Mouse (Mus musculus) limb, embryonic 10.5 days (tissue): ENCODE measurements around the gene Cercam. TPM values are rescaled to one million over a fixed set of nuclear protein-coding genes. Genes with fewer than 3 reads are reported as not detected.

ENCODE experiments used
- DNase-seq: peaks from one replicate; pipeline ENCODE4 v3.0.0-alpha.2; 2017; ENCODE audit warnings: low spot score
- H3K27ac ChIP-seq: fragments of 300-500 bp; sonication (generic); 2 replicates; pipeline ENCODE4 v1.5.1; 2016; ENCODE audit warnings: mild to moderate bottlenecking
- H3K27me3 ChIP-seq: fragments of 300-500 bp; sonication (generic); 2 replicates; pipeline ENCODE4 v1.6.1; 2016; ENCODE audit warnings: low read depth, mild to moderate bottlenecking; ENCODE audit not compliant: poor library complexity, severe bottlenecking
- H3K36me3 ChIP-seq: fragments of 300-500 bp; sonication (generic); 2 replicates; pipeline ENCODE4 v1.6.1; 2016; ENCODE audit warnings: mild to moderate bottlenecking, moderate library complexity
- H3K4me1 ChIP-seq: fragments of 300-500 bp; sonication (generic); 2 replicates; pipeline ENCODE4 v1.6.1; 2016
- H3K4me3 ChIP-seq: fragments of 300-500 bp; sonication (generic); 2 replicates; pipeline ENCODE4 v1.5.1; 2016; ENCODE audit warnings: mild to moderate bottlenecking, moderate library complexity
- H3K9me3 ChIP-seq: fragments of 300-500 bp; sonication (generic); replicated peaks from 2 replicates; pipeline ENCODE4 v1.6.1; 2016; ENCODE audit warnings: mild to moderate bottlenecking
- WGBS: fragments of 180-500 bp; shearing (Covaris S2); methylation state at CpG from one replicate; pipeline ENCODE4 v1.1.7; 2016; 5-methylcytosine and 5-hydroxymethylcytosine counted together
- polyA plus RNA-seq: library from polyadenylated mRNA; unstranded; fragments of >200 nt; fragmentation: Nextera tagmentation; extraction: Ambion mirVana; gene quantifications from 2 replicates; pipeline ENCODE4 v1.2.1, GENCODE M21; 2016

The Cercam gene
- 8.9 and 11.4 TPM in 2 replicates for polyA plus RNA-seq

- H3K27me3 ChIP-seq = peaks cover 21% of the 10 kb centered on the region
- H3K4me1 ChIP-seq = peaks cover 22% of the 10 kb centered on the region
- peak within 1 kb of the TSS; percentile 83 for H3K27ac ChIP-seq
- H3K9me3 ChIP-seq = no peaks in the 10 kb centered on the region
- H3K4me3 ChIP-seq = peak within 1 kb of the TSS; percentile 64
- under 1% methylated on average over 44 of the region's 44 CpGs for WGBS
- no peaks in the 10 kb centered on the region for H3K36me3 ChIP-seq
- DNase-seq = peak; percentile 92
Measured at GRCm38 (mm10) chr2:29868949-29869645, at the start of gene Cercam. Gene Cercam, plus strand, starts transcription at chr2:29869164.

DNA sequence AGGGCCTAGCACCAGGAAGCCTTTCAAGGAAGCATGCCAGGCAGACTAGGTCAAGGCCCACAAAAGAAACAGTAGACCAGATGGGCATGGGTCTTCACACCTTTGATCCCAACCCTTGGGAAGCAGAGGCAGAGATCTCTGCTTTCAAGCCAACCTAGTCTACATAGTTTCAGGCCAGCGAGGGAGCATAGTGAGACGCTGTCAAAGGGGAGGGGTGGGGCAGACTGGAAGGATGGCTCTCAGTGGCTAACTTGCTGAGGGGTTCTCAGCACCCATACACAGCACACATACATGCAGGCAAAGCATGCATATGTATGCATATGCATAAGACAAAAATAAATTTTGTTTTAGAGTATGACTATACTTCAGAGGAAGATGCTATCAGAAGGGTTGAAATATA lies 49.6 kb upstream of the Cercam start:
- Histone ChIP-seq H3K27ac (peak overlapping the region; percentile 97), H3K4me1 (peaks cover 24% of the 10 kb centered on the region), H3K9me3 (no peaks in the 10 kb centered on the region), H3K36me3 (peaks cover 27% of the 10 kb centered on the region), H3K27me3 (no peaks in the 10 kb centered on the region), H3K4me3 (peak overlapping the region; percentile 60; the same call in 1 of the 2 replicates)
- WGBS = 20% methylated on average over 2 of the region's 2 CpGs
- no peak for DNase-seq

- Histone ChIP-seq H3K4me3 (peak within 1 kb of the TSS; percentile 60), H3K27me3 (no peaks in the 10 kb centered on the region), H3K9me3 (no peaks in the 10 kb centered on the region), H3K27ac (peak within 1 kb of the TSS; percentile 97), H3K4me1 (peaks cover 24% of the 10 kb centered on the region), H3K36me3 (peaks cover 19% of the 10 kb centered on the region)
- WGBS = under 1% methylated on average over 35 of the region's 35 CpGs
- DNase-seq = peak; percentile 87
Measured at GRCm38 (mm10) chr2:29820025-29820817, 48.7 kb upstream of the Cercam start, which contains the start of gene Urm1. Gene Urm1, plus strand, starts transcription at chr2:29820075.

- Histone ChIP-seq H3K4me3 (peak overlapping the region; percentile 92), H3K27me3 (no peaks in the 10 kb centered on the region), H3K9me3 (no peaks in the 10 kb centered on the region), H3K4me1 (peaks cover 18% of the 10 kb centered on the region), H3K36me3 (peaks cover 13% of the 10 kb centered on the region; the same call in 1 of the 2 replicates), H3K27ac (peak overlapping the region; percentile 90)
- no peak for DNase-seq
- 15% methylated on average over 11 of the region's 11 CpGs for WGBS
Measured at GRCm38 (mm10) chr2:29826318-29826925, 42.5 kb upstream of the Cercam start.

GRCm38 (mm10) chr2:29826926-29827708 lies 41.8 kb upstream of the Cercam start:
- Histone ChIP-seq H3K36me3 (peaks cover 18% of the 10 kb centered on the region; the same call in 1 of the 2 replicates), H3K27ac (peak overlapping the region; percentile 90), H3K4me1 (peaks cover 18% of the 10 kb centered on the region), H3K9me3 (no peaks in the 10 kb centered on the region), H3K4me3 (peak overlapping the region; percentile 92), H3K27me3 (no peaks in the 10 kb centered on the region)
- under 1% methylated on average over 48 of the region's 48 CpGs for WGBS
- DNase-seq = peak; percentile 98

DNA sequence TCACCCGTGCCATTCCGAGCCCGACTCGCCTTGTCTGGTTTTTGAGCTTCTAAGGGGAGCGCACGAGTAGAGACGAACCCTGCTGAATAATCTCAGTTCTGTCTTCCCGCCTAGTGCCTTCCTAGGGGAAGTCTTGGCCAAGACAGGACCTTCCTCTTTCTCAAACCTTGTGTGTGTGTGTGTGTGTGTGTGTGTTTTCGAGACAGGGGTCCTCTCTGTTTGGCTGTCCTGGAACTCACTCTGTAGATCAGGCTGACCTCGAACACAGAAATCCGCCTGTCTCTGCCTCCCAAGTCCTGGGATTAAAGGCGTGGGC lies 41.3 kb upstream of the Cercam start:
- 2% methylated on average over 12 of the region's 12 CpGs for WGBS
- Histone ChIP-seq H3K27me3 (no peaks in the 10 kb centered on the region), H3K36me3 (peaks cover 20% of the 10 kb centered on the region), H3K4me3 (peak overlapping the region; percentile 92), H3K27ac (peak overlapping the region; percentile 90), H3K4me1 (peaks cover 18% of the 10 kb centered on the region), H3K9me3 (no peaks in the 10 kb centered on the region)
- no peak for DNase-seq

DNA sequence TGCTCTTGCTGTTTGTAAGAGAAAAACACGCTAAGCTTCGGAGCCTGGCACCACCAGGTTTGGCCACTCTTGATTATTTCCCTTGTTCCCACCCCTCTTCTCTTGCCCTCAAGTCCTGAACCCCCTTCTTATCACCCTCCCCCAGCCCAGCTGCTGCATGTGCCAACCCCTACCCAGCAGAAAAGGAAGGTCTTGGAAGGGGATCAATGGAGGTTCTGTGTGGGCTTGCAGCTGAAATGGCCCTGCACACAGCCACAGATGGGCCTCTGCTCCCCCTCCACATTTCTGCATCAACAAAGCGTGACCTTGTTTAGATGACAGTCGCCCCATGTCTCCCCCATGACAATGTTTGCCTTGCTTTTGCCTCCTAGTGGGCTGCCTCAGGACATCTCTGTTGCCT lies 37.9 kb upstream of the Cercam start:
- no peak overlapping the region for H3K27ac ChIP-seq
- H3K4me3 ChIP-seq = no peak overlapping the region
- no peaks in the 10 kb centered on the region for H3K9me3 ChIP-seq
- no peak for DNase-seq
- no peaks in the 10 kb centered on the region for H3K27me3 ChIP-seq
- H3K36me3 ChIP-seq = peaks cover 50% of the 10 kb centered on the region
- WGBS = 91% methylated on average over 4 of the region's 4 CpGs
- peaks cover 16% of the 10 kb centered on the region for H3K4me1 ChIP-seq

- Histone ChIP-seq H3K27ac (no peak overlapping the region), H3K36me3 (peaks cover 73% of the 10 kb centered on the region), H3K4me3 (no peak overlapping the region), H3K9me3 (no peaks in the 10 kb centered on the region), H3K27me3 (no peaks in the 10 kb centered on the region), H3K4me1 (no peaks in the 10 kb centered on the region)
- 93% methylated on average over 5 of the region's 5 CpGs for WGBS
- DNase-seq = no peak
Measured at GRCm38 (mm10) chr2:29833796-29834195, 35.2 kb upstream of the Cercam start.

GRCm38 (mm10) chr2:29835391-29835899 lies 33.5 kb upstream of the Cercam start:
- H3K36me3 ChIP-seq = peaks cover 84% of the 10 kb centered on the region
- no peaks in the 10 kb centered on the region for H3K27me3 ChIP-seq
- DNase-seq = no peak
- H3K27ac ChIP-seq = no peak overlapping the region
- no peak overlapping the region for H3K4me3 ChIP-seq
- H3K4me1 ChIP-seq = no peaks in the 10 kb centered on the region
- WGBS = 65% methylated on average over 2 of the region's 2 CpGs
- H3K9me3 ChIP-seq = no peaks in the 10 kb centered on the region

DNA sequence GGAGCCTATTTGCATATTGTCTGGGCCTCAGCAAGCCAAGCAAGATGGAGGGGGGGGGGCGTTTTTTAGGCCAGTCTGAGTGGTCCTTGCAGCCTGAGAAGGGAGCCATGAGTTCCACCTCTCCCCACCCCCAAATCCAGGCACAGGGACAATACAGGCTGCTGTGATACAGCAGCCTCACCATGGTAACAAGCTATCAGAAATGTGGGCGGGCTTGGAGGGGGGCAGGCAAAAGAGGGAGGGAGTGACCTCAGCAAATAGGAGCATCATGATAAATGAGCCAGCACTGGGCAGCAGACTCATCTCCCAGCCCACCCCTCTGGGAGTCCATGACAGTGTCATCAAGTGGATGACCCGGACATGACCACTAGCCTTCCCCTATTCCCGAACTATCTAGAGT lies 29.5 kb upstream of the Cercam start:
- Histone ChIP-seq H3K27me3 (peaks cover 27% of the 10 kb centered on the region), H3K4me1 (no peaks in the 10 kb centered on the region), H3K4me3 (no peak overlapping the region), H3K36me3 (peaks cover 94% of the 10 kb centered on the region), H3K27ac (no peak overlapping the region), H3K9me3 (no peaks in the 10 kb centered on the region)
- WGBS = 52% methylated on average over 4 of the region's 4 CpGs
- DNase-seq = no peak

GRCm38 (mm10) chr2:29843231-29844105 lies 25.5 kb upstream of the Cercam start:
- Histone ChIP-seq H3K27ac (no peak overlapping the region), H3K36me3 (peaks cover 64% of the 10 kb centered on the region), H3K4me1 (peaks cover 18% of the 10 kb centered on the region), H3K27me3 (peaks cover 67% of the 10 kb centered on the region), H3K4me3 (no peak overlapping the region), H3K9me3 (no peaks in the 10 kb centered on the region)
- 68% methylated on average over 9 of the region's 9 CpGs for WGBS
- no peak for DNase-seq
